Mouse (Mus musculus) c-Kit-positive CD71-positive TER-119-positive erythroid progenitor cells, embryonic 14.5 days (primary cell): ENCODE measurements around the gene Nudt12.
A peak's percentile ranks its signal among the peaks of the same experiment; 100 is the strongest.

Experiments
- DNase-seq: peaks from one replicate; pipeline ENCODE4 v3.0.0-alpha.2; 2013; ENCODE audit warnings: low spot score

The Nudt12 gene

DNA sequence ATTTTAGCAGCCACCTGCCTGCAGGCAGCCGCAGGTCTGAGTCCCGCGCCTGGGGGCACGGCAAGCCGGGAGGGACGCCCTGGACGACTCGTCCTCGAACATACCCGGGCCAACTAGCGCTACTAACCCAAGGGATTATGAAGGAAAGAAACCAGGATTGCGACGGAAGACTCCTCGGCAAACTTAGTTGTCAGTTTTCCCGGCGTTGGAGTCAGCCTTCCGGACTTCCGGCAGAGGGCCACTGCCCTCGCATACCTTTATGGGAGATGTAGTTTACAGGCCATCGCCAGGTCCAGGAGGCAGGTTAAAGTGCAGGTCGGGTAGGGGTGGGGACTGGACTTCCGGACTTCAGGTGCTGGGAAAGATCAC is at the start of gene Nudt12:
Nudt12 (minus strand) TSS at position 282 of the 369 bp plus-strand sequence.
- peak; percentile 51 for DNase-seq

DNA sequence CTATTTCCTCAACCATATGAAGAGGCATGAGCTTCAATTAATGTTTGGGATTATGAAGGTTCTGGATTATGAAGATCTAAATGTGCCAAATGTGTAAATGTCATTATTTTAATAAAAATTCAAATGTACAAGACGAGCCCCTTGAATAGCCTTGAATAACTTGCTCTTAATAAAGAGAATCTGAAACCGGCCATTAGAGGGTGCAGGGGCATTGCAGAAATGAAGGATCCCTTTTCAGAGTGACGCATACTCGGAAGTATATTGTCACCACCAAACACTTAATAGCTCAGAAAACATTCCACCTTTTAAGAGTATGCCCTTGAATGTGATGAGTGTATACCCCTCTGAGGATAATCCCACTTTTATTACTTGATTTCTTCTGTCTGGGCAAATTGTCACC is 40.1 kb upstream of the Nudt12 start:
- DNase-seq, result no peak

DNA sequence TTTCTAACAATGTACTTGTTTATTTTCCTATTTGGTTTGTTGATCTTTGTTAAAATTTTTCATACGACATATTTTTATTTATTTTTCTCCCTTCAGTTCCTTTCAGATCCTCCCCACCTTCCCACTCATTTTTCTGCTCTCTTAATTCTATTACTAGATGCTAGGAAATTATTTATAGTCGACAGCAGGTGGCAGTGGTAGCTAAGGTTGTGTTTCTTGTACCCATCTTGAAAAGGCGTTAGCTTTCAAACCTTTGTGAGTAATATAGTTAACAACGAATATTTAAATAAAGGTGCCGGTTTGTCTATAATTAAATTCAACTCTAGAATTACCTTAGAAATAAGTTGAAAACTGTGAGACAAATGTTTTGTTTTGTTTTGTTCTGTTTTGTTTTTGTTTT is 26.6 kb upstream of the Nudt12 start:
- DNase-seq, result no peak

DNA sequence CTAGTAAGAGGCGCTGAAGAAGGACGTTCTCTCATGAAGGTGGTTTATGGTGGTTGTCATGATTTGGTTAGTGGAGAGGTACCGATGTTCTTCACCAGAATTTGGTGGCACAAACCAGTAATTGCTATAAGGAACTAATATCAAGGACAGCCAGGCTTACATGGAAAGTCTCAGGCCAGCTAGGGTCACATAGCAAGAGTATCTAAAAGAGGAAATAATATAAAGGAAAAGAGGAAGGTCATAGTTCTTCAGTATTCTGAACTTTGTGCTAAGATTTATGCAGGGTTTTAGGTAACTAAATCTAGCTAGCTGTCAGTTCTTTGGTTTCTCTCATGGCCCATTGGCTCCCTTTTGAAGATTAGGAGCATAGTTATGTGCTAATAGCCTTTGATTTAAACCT is 20.3 kb upstream of the Nudt12 start:
- DNase-seq, result no peak

DNA sequence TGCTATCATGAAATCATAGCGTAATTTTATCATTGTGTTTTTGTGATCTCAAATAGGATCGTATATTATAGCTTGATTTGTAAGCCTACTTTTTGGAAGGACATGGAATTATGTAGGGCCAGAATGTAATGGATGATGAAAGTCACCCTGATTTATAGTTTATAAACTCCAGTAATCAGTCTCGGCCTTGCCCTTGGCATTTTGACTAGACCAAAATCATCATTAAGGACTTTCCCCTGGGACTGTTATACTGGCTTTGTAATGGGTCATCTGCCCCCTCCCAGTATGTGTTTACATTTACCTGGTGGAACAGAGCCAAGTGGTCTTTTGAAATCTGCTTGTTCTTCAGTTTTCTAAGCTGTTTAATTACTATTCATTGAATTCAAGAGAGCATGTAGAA is 13.2 kb upstream of the Nudt12 start:
- no peak for DNase-seq

DNA sequence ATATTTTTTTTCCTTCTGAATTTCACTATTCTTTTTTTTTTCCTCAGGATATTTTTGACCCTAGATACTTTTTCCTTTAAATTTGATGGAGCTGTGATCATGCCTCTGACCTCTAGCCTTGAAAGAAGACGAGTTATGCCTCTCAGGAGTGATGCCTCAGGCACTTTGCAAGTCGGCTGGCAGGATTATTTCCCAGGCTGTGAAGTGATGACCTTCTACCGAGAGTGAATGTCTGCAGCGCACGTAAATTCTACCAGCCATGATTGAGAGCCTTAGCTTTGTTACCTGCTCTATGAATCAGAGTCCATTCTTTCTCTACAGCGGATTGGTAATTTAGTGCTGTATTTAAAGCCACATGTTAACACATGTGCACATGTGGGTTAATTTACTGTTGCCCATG is 11.3 kb upstream of the Nudt12 start:
- no peak for DNase-seq

DNA sequence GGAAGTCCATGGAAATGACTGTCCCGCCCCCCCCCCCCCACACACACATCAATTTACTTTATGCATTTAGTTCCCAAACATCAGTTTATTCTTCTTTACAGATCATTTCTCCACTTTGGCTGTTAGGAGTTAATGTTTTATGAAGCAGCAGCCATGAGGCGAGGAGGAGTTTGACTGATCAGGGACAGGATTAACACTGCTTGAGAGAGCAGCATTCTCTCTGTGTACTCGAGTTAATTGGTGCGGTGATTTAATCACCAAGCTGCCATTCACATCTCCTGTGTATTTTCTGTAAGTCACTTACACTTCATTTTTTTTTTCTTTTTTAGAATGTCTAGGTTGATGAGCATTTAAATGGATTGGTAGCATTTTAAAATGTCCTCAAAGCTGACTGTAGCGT is 10.8 kb upstream of the Nudt12 start:
- no peak for DNase-seq

DNA sequence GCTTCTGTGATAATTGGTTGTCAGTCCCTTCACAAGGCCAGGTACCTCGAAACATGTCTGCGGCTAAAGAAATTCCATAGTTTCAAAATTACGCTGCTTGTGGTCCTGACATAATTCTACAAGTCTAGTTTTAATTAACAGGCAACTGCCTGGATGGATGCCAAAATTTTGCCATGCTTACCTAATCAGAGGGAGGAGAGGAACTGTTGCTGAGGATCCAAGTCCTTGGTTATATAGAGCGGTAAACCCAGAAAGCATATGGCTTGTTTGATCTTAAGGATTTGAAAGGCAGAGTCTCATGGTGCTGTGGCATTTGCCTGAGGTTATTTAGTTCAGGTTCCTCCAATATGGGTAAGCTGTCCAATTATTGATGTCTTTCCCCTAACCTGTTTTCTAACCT is 5.5 kb upstream of the Nudt12 start:
- no peak for DNase-seq

DNA sequence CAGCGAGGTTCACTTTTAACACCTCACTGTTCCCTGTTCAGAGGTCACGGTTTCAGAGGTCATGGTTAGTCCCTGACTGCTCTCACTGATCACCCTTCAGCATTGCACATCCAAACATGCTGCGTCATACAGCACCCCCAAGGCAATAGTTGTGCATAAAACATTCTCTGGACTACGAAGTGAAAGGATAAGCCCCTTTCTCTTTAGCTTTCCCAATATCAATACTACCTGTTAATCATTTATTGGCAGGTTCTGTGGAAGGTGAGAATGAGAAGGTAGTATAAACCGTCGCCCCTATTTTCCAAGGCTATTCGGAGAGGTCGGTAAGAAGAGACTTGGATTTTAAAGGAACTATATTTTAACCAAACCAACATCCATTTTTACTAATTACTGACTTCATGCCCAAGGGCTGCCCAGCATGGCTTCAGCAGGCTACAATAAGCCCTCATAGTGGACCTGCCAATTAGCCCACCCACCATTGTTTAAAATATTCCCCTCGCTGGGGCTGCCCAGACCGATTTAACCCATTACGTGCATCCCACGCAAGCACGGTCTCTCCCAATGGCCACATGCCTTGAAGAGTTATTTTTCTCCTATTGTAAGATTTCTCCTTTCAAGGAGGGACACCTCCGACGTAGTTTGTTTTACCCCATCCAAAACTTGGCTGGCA is 616 bp downstream of the Nudt12 start:
- peak; percentile 63 for DNase-seq

DNA sequence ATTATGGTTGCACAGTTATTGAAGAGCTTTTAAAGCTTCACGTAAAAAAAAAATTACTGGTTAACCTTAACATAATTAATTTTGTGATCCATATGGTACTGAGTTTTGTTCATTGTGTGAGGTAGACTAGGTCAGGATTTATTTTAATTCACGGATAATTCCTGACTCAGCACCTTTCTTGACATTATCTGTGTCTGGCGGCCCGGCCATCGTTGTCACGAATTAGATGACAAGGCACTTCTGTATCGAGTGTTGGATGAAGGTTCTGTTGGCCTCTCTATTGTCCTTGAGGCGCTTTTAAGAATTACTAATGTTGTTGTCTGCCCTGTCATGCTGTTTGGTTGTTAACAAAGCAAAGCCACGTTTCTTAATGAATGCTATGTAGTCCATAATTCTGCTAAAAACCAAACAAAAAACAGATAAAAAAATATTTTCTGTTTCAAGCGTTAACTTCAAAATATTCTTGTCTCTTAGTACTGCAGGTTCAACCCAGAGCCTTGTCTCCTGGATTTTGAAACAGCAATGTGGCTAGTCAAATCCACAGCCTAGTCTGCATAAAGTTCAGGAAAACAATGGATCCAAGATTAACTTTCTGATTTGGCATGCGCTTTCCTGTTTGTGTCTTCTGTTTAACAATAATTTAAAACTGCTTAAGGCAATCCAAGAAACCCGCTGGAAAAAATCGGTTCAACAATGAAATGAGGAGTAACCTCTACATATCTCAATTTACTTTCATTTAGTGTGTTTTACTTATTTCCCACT is 1.4 kb downstream of the Nudt12 start:
- peak; percentile 40 for DNase-seq

DNA sequence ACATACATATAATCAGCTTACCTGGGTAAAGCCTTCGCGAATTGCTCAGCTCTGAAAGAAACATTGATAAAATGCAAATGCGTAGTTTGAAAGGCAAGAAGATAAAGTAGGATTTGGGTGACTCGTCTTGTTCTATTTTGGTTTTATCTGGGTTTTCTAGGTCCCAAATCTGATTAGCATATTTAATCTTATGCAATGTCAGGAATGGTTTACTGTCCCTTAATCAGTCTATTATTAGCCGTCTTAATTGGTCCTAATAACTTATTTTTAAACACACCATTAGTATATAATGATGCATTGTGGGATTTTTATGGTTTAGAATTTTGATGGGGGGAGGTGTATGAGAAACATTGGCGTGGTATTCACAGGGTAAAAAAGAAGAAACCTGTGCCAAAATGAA is 21.9 kb downstream of the Nudt12 start, which contains the start of gene Pdzph1:
Pdzph1 (minus strand) TSS at position 101 of the 400 bp plus-strand sequence.
- DNase-seq, result no peak

DNA sequence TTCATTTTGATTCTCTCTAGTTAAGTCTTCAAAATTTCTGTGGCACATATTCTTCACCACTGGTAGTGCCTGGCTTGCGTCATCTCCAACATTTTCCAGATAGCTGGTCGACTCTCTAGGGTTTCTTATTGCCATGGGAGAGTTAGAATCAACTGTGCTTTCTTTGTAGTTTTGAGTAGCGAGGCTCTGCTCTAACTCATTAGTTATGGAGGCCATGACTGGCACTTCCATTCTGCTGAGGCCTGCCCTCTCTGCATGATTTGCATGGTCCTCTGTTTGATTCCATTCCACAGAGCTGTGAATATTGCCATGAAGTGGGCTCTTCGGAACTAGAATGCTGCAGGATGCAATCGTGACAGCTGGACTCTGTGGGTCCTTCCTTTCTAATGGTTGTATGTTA is 39.9 kb downstream of the Nudt12 start:
- DNase-seq, result no peak

DNA sequence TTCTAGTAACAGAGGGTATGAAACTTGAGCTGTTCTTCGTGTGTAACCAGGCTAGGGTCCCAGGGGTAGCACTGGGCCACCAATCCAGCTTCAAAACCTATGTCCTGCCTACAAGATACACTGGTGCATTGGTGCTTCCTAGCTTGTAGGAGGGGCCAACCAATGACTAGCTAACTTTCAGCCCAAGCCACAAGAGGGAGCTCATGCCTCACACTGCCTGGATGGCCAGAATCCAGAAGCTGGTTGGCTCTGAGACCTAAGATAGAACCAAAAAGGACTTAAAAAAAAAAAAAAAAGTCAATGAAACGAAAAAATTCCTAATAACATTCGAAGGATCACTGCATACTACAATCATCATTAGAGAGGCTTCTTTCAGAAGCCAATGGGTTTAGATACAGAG is 53.3 kb downstream of the Nudt12 start:
- peak; percentile 41 for DNase-seq

DNA sequence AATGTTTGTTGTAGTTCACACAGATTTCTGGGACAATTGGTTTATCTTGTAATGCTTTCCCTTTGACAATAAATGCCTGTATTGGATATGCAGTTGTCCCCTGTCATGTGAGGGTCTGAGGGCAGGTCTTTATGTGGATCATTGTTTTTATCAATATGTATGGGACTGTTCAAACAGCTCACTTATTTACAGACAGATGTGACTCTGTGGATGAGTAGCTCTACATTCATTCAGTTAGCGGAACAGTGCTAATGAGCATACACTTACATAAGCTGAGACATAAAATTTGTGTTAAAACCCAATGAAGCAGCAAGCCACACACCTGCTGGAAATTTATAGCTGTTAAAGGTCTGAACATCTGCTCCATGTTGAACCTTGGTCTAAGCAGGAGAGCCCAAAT is 56.1 kb downstream of the Nudt12 start:
- DNase-seq, result no peak
